8 mouse cellular contexts compared by ENCODE assay signal in genomic region chr11:54930318-54930979, GRCm38 (mm10). TPM values are rescaled to one million over a fixed set of nuclear protein-coding genes. Genes with fewer than 3 reads are reported as not detected.
A peak's percentile ranks its signal among the peaks of the same experiment; 100 is the strongest.
DNase-seq lines count a peak whose midpoint lies in the region; ATAC-seq and TF ChIP-seq lines count a peak whose summit lies in the region.

No protein-coding gene starts in this region.

- peak; percentile 39 for DNase-seq in forebrain, embryonic 10.5 days (ENCODE audit: extremely low spot score, low spot score)
- DNase-seq in testis, postnatal 14 days (ENCODE audit: low spot score): no peak
- peak; percentile 75 for DNase-seq in embryo, embryonic 10 days (ENCODE audit: low spot score)
- peak; percentile 77 for DNase-seq in lung, postnatal 0 days (ENCODE audit: low spot score)
- peak; percentile 69 for DNase-seq in stomach, postnatal 0 days (ENCODE audit: low spot score)

- peaks cover 37% of the 10 kb centered on the region for H3K36me3 ChIP-seq in forebrain, embryonic 10.5 days (replicated peaks)
- peaks cover 27% of the 10 kb centered on the region for H3K36me3 ChIP-seq in forebrain, embryonic 13.5 days (ENCODE audit: poor library complexity, severe bottlenecking)
- H3K36me3 ChIP-seq in testis, adult 2 months (ENCODE audit: control insufficient read depth, insufficient read depth, low read length): no peaks in the 10 kb centered on the region
- peaks cover 95% of the 10 kb centered on the region for H3K36me3 ChIP-seq in intestine, postnatal 0 days (ENCODE audit: control insufficient read depth, insufficient read depth)
- peaks cover 12% of the 10 kb centered on the region; the same call in 1 of the 2 replicates for H3K36me3 ChIP-seq in lung, postnatal 0 days (ENCODE audit: insufficient read depth, low read length)
- H3K36me3 ChIP-seq in stomach, postnatal 0 days (ENCODE audit: control insufficient read depth, insufficient read depth, low read length): peaks cover 28% of the 10 kb centered on the region

- no peak overlapping the region for H3K4me3 ChIP-seq in forebrain, embryonic 10.5 days
- no peak overlapping the region for H3K4me3 ChIP-seq in forebrain, embryonic 13.5 days
- no peak overlapping the region for H3K4me3 ChIP-seq in testis, adult 2 months (ENCODE audit: control insufficient read depth, low read depth, low read length)
- H3K4me3 ChIP-seq in intestine, postnatal 0 days (ENCODE audit: low read depth, low read length): no peak overlapping the region
- no peak overlapping the region for H3K4me3 ChIP-seq in lung, postnatal 0 days (ENCODE audit: low read depth, low read length)
- no peak overlapping the region for H3K4me3 ChIP-seq in stomach, postnatal 0 days (ENCODE audit: low read depth, low read length)

- H3K4me1 ChIP-seq in forebrain, embryonic 10.5 days: no peaks in the 10 kb centered on the region
- peaks cover 2% of the 10 kb centered on the region; the same call in 1 of the 2 replicates for H3K4me1 ChIP-seq in forebrain, embryonic 13.5 days
- H3K4me1 ChIP-seq in testis, adult 2 months (ENCODE audit: control insufficient read depth, insufficient read depth, low read length): no peaks in the 10 kb centered on the region
- H3K4me1 ChIP-seq in intestine, postnatal 0 days (replicated peaks; ENCODE audit: control insufficient read depth, insufficient read depth, low read length): no peaks in the 10 kb centered on the region
- H3K4me1 ChIP-seq in lung, postnatal 0 days (ENCODE audit: insufficient read depth, low read depth, low read length): no peaks in the 10 kb centered on the region
- no peaks in the 10 kb centered on the region for H3K4me1 ChIP-seq in stomach, postnatal 0 days (replicated peaks; ENCODE audit: control insufficient read depth, insufficient read depth)

- no peak for TF ChIP-seq EP300 in lung, postnatal 0 days (IDR thresholded peaks at IDR 0.05)
- TF ChIP-seq EP300 in stomach, postnatal 0 days (optimal IDR thresholded peaks at IDR 0.05): no peak

- WGBS in forebrain, embryonic 10.5 days: 74% methylated on average over 7 of the region's 7 CpGs
- WGBS in forebrain, embryonic 13.5 days: 75% methylated on average over 7 of the region's 7 CpGs
- 65% methylated on average over 7 of the region's 7 CpGs for WGBS in intestine, postnatal 0 days
- WGBS in lung, postnatal 0 days: 60% methylated on average over 7 of the region's 7 CpGs
- WGBS in stomach, postnatal 0 days: 67% methylated on average over 7 of the region's 7 CpGs

- TF ChIP-seq POLR2A in testis, adult 2 months (IDR thresholded peaks at IDR 0.05; ENCODE audit: control insufficient read depth, low read depth, low read length): no peak

- no peak overlapping the region for H3K27ac ChIP-seq in forebrain, embryonic 10.5 days
- no peak overlapping the region for H3K27ac ChIP-seq in forebrain, embryonic 13.5 days
- peak overlapping the region; percentile 34; the same call in 1 of the 2 replicates for H3K27ac ChIP-seq in testis, adult 2 months (ENCODE audit: control insufficient read depth, insufficient read depth, low read depth, low read length)
- no peak overlapping the region for H3K27ac ChIP-seq in intestine, postnatal 0 days (ENCODE audit: low read depth, low read length)
- peak overlapping the region; percentile 51; the same call in 1 of the 2 replicates for H3K27ac ChIP-seq in lung, postnatal 0 days (ENCODE audit: low read length)
- H3K27ac ChIP-seq in stomach, postnatal 0 days (replicated peaks): no peak overlapping the region

- no peak overlapping the region for H3K4me2 ChIP-seq in forebrain, embryonic 13.5 days
- no peak overlapping the region for H3K4me2 ChIP-seq in intestine, postnatal 0 days (replicated peaks; ENCODE audit: low read depth)
- H3K4me2 ChIP-seq in lung, postnatal 0 days (replicated peaks; ENCODE audit: low read depth, low read length): no peak overlapping the region
- no peak overlapping the region for H3K4me2 ChIP-seq in stomach, postnatal 0 days (replicated peaks; ENCODE audit: low read depth)

- no peak overlapping the region for H3K9ac ChIP-seq in forebrain, embryonic 13.5 days
- no peak overlapping the region for H3K9ac ChIP-seq in intestine, postnatal 0 days (ENCODE audit: low read depth, low read length)
- no peak overlapping the region for H3K9ac ChIP-seq in lung, postnatal 0 days (replicated peaks; ENCODE audit: low read depth)
- H3K9ac ChIP-seq in stomach, postnatal 0 days (ENCODE audit: low read length): no peak overlapping the region

- H3K27me3 ChIP-seq in forebrain, embryonic 10.5 days (ENCODE audit: poor library complexity, severe bottlenecking): no peaks in the 10 kb centered on the region
- no peaks in the 10 kb centered on the region for H3K27me3 ChIP-seq in forebrain, embryonic 13.5 days
- H3K27me3 ChIP-seq in testis, adult 2 months (ENCODE audit: control insufficient read depth, insufficient read depth, low read length): no peaks in the 10 kb centered on the region
- no peaks in the 10 kb centered on the region for H3K27me3 ChIP-seq in intestine, postnatal 0 days (replicated peaks; ENCODE audit: control insufficient read depth, insufficient read depth, low read length)
- no peaks in the 10 kb centered on the region for H3K27me3 ChIP-seq in lung, postnatal 0 days (replicated peaks; ENCODE audit: insufficient read depth, low read length)
- H3K27me3 ChIP-seq in stomach, postnatal 0 days (ENCODE audit: control insufficient read depth, insufficient read depth, low read length): no peaks in the 10 kb centered on the region

- ATAC-seq in forebrain, embryonic 13.5 days: no peak
- no peak for ATAC-seq in intestine, postnatal 0 days
- ATAC-seq in lung, postnatal 0 days: no peak
- ATAC-seq in stomach, postnatal 0 days (ENCODE audit: low FRiP score, low TSS enrichment): peak; percentile 40; the same call in 1 of the 2 replicates

- peak; percentile 55; the same call in 1 of the 2 replicates for TF ChIP-seq CTCF in testis, adult 2 months (IDR thresholded peaks at IDR 0.05; ENCODE audit: control insufficient read depth, insufficient read depth, insufficient replicate concordance, low read depth, low read length)
- peak; percentile 91 for TF ChIP-seq CTCF in intestine, postnatal 0 days (IDR thresholded peaks at IDR 0.05; ENCODE audit: low read depth)
- TF ChIP-seq CTCF in lung, postnatal 0 days (IDR thresholded peaks at IDR 0.05): peak; percentile 87
- peak; percentile 88 for TF ChIP-seq CTCF in stomach, postnatal 0 days (IDR thresholded peaks at IDR 0.05; ENCODE audit: low read depth)

- no peaks in the 10 kb centered on the region for H3K9me3 ChIP-seq in forebrain, embryonic 10.5 days
- H3K9me3 ChIP-seq in forebrain, embryonic 13.5 days (replicated peaks): no peaks in the 10 kb centered on the region
- no peaks in the 10 kb centered on the region for H3K9me3 ChIP-seq in intestine, postnatal 0 days (ENCODE audit: control insufficient read depth)
- H3K9me3 ChIP-seq in lung, postnatal 0 days (ENCODE audit: low read length): no peaks in the 10 kb centered on the region
- H3K9me3 ChIP-seq in stomach, postnatal 0 days (ENCODE audit: control insufficient read depth, low read length): no peaks in the 10 kb centered on the region

RNA-seq across cellular contexts. Expression of gene Gpx3, which starts 28.2 kb away (rescaled TPM):
- polyA plus RNA-seq in forebrain, embryonic 10.5 days (2016; fragmentation: Nextera tagmentation; extraction: Ambion mirVana): 59.5 and 61.2 TPM in 2 replicates
- polyA plus RNA-seq in forebrain, embryonic 13.5 days (2015; fragmentation: Nextera tagmentation; extraction: Ambion mirVana): 17.9 and 20.8 TPM in 2 replicates
- polyA plus RNA-seq in testis, adult 2 months (2012; rRNA removed): 13.0 and 145 TPM in 2 replicates
- polyA plus RNA-seq in intestine, postnatal 0 days (2015; fragmentation: Nextera tagmentation; extraction: Ambion mirVana): 6,664 and 6,785 TPM in 2 replicates
- 342 and 535 TPM in 2 replicates for polyA plus RNA-seq in lung, postnatal 0 days (2015; fragmentation: Nextera tagmentation; extraction: Ambion mirVana)
- polyA plus RNA-seq in stomach, postnatal 0 days (2015; fragmentation: Nextera tagmentation; extraction: Ambion mirVana): 185 and 206 TPM in 2 replicates

RNA-seq across cellular contexts. Expression of gene Tnip1, which starts 32.3 kb away (rescaled TPM):
- polyA plus RNA-seq in forebrain, embryonic 10.5 days (2016; fragmentation: Nextera tagmentation; extraction: Ambion mirVana): 8.8 and 10.0 TPM in 2 replicates
- 10.4 and 10.8 TPM in 2 replicates for polyA plus RNA-seq in forebrain, embryonic 13.5 days (2015; fragmentation: Nextera tagmentation; extraction: Ambion mirVana)
- polyA plus RNA-seq in testis, adult 2 months (2012; rRNA removed): 5.4 and 7.2 TPM in 2 replicates
- polyA plus RNA-seq in intestine, postnatal 0 days (2015; fragmentation: Nextera tagmentation; extraction: Ambion mirVana): 29.9 and 30.3 TPM in 2 replicates
- 17.6 and 22.7 TPM in 2 replicates for polyA plus RNA-seq in lung, postnatal 0 days (2015; fragmentation: Nextera tagmentation; extraction: Ambion mirVana)
- polyA plus RNA-seq in stomach, postnatal 0 days (2015; fragmentation: Nextera tagmentation; extraction: Ambion mirVana): 14.7 and 15.5 TPM in 2 replicates

Comparison
In these comparisons a context has a peak if more than half of its experiments do, and no peak if none do; other contexts are left out.
1. H3K27ac ChIP-seq: peak in testis, adult 2 months (single experiment) and lung, postnatal 0 days (single experiment); none in forebrain, embryonic 10.5 days (single experiment), forebrain, embryonic 13.5 days (single experiment), intestine, postnatal 0 days (single experiment) and stomach, postnatal 0 days (single experiment).
2. RNA of gene Gpx3, which starts 28.2 kb away (polyA plus RNA-seq): 6,664 to 6,785 TPM in intestine, postnatal 0 days; 342 to 535 TPM in lung, postnatal 0 days, 185 to 206 TPM in stomach, postnatal 0 days, 59.5 to 61.2 TPM in forebrain, embryonic 10.5 days, 17.9 to 20.8 TPM in forebrain, embryonic 13.5 days and 13.0 to 145 TPM in testis, adult 2 months; every median in the first group is over 10 times any median in the second.
3. Peak in every context shown above with its lines, with median percentiles within 50 percentile points of each other: CTCF ChIP-seq.